Mouse (Mus musculus) CH12.LX (cell line): ENCODE results near the gene Vamp2.

Source experiments
- CHD2 ChIP-seq: IDR thresholded peaks from 2 replicates; pipeline ENCODE4 v1.6.1; 2011; ENCODE audit warnings: low read length, improper control_type of control experiment
- CTCF ChIP-seq, 2 experiments: IDR thresholded peaks in 1 of 2; conservative IDR thresholded peaks in 1 of 2; 2 replicates each; pipeline ENCODE4 v1.5.1; 2011 to 2012; ENCODE audit warnings: low read depth in 2 of 2, low read length in 2 of 2, improper control_type of control experiment in 1 of 2, inconsistent platforms in 1 of 2, mild to moderate bottlenecking in 1 of 2, moderate library complexity in 1 of 2
- ETS1 ChIP-seq: conservative IDR thresholded peaks from 2 replicates; pipeline ENCODE4 v1.6.1; 2012; ENCODE audit warnings: low read depth, mild to moderate bottlenecking, inconsistent platforms, low read length, improper control_type of control experiment, moderate library complexity
- MXI1 ChIP-seq: IDR thresholded peaks from 2 replicates; pipeline ENCODE4 v1.6.1; 2011; ENCODE audit warnings: mild to moderate bottlenecking, low read depth, low read length, improper control_type of control experiment
- MYC ChIP-seq: IDR thresholded peaks from 2 replicates; pipeline ENCODE4 v1.6.1; 2011; ENCODE audit warnings: low read depth, mild to moderate bottlenecking, improper control_type of control experiment, low read length
- POLR2A ChIP-seq: IDR thresholded peaks from 2 replicates; pipeline ENCODE4 v1.6.1; 2011; ENCODE audit warnings: low read depth, mild to moderate bottlenecking, improper control_type of control experiment, low read length
- RAD21 ChIP-seq: IDR thresholded peaks from 2 replicates; pipeline ENCODE4 v1.6.1; 2011; ENCODE audit warnings: low read depth, mild to moderate bottlenecking, low read length, improper control_type of control experiment, moderate library complexity
- RCOR1 ChIP-seq: conservative IDR thresholded peaks from 2 replicates; pipeline ENCODE4 v1.6.1; 2012; ENCODE audit warnings: low read depth, mild to moderate bottlenecking, inconsistent platforms, low read length, improper control_type of control experiment
- SMC3 ChIP-seq: IDR thresholded peaks from 2 replicates; pipeline ENCODE4 v1.6.1; 2011; ENCODE audit warnings: low read depth, low read length, improper control_type of control experiment
- TCF12 ChIP-seq: IDR thresholded peaks from 2 replicates; pipeline ENCODE4 v1.6.1; 2014; ENCODE audit warnings: low read depth, mild to moderate bottlenecking, inconsistent platforms, low read length, improper control_type of control experiment
- USF1 ChIP-seq: IDR thresholded peaks from 2 replicates; pipeline ENCODE4 v1.6.1; 2014; ENCODE audit warnings: low read depth, mild to moderate bottlenecking, inconsistent platforms, low read length, improper control_type of control experiment
- ZC3H11A ChIP-seq: IDR thresholded peaks from 2 replicates; pipeline ENCODE4 v1.6.1; 2012; ENCODE audit warnings: low read depth, mild to moderate bottlenecking, inconsistent platforms, low read length, improper control_type of control experiment

GRCm38 (mm10) chr11:69111865-69112264 is 23.6 kb downstream of the Vamp2 start:
- TF ChIP-seq CTCF (conservative IDR thresholded peaks at IDR 0.05 in 1 of 2, IDR thresholded peaks at IDR 0.05 in 1 of 2; ENCODE audit: low read depth in 2 of 2, low read length in 2 of 2) (no peak), CHD2 (no peak), MYC (no peak), MXI1 (no peak), USF1 (no peak), POLR2A (no peak), SMC3 (no peak), RCOR1 (no peak), ZC3H11A (no peak), RAD21 (no peak), TCF12 (no peak), ETS1 (no peak)
